ENCODE assay signal across 8 mouse cellular contexts in the genomic region with DNA sequence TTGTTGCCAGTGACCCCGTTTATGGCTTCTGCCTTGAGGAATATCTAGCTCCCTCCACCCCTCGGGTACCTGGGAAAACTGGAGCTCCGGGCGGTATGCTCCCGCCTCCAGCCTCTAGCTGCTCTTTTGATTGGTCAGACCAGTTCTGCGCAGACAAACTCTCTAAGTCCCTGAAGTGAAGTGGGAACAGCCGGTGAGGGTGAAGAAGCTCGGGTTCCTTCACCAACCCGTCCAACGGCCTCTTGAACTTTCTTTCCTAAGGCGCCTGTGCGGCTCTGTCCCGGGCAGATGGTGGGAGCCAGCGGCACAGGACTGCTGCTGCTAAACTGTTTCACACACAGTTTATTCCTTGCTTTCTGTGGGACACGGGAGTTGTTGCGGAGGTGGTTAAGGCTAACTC. TPM values are rescaled to one million over a fixed set of nuclear protein-coding genes. Genes with fewer than 3 reads are reported as not detected.
DNase-seq lines count a peak whose midpoint lies in the region; ATAC-seq and TF ChIP-seq lines count a peak whose summit lies in the region.

No protein-coding gene starts in this region.

- H3K4me2 ChIP-seq in forebrain, embryonic 12.5 days: peak overlapping the region; percentile 60
- H3K4me2 ChIP-seq in lung, embryonic 15.5 days: peak overlapping the region; percentile 55
- peak overlapping the region; percentile 80 for H3K4me2 ChIP-seq in stomach, embryonic 16.5 days (ENCODE audit: low read depth, low read length)

- H3K9ac ChIP-seq in forebrain, embryonic 12.5 days: no peak overlapping the region
- H3K9ac ChIP-seq in lung, embryonic 15.5 days: 0 out of 2 replicates have a peak overlapping the region, but pooled peaks have one; percentile 25
- H3K9ac ChIP-seq in stomach, embryonic 16.5 days (ENCODE audit: low read length): peak overlapping the region; percentile 58

- H3K27me3 ChIP-seq in heart, embryonic 10.5 days (ENCODE audit: insufficient read depth, poor library complexity, severe bottlenecking): peaks cover 73% of the 10 kb centered on the region
- H3K27me3 ChIP-seq in forebrain, embryonic 12.5 days: peaks cover 69% of the 10 kb centered on the region
- peaks cover 48% of the 10 kb centered on the region for H3K27me3 ChIP-seq in lung, embryonic 15.5 days
- peaks cover 12% of the 10 kb centered on the region; the same call in 1 of the 2 replicates for H3K27me3 ChIP-seq in stomach, embryonic 16.5 days (ENCODE audit: control insufficient read depth, insufficient read depth, low read length)
- H3K27me3 ChIP-seq in thymus, adult 2 months (ENCODE audit: control insufficient read depth, insufficient read depth, low read length): no peaks in the 10 kb centered on the region

- peak; percentile 79 for DNase-seq in heart, embryonic 10.5 days (ENCODE audit: low spot score)
- no peak for DNase-seq in heart, adult 9 months (ENCODE audit: low spot score in 2 of 2)
- peak; percentile 56 for DNase-seq in kidney, adult 11 months
- DNase-seq in right cerebral cortex, postnatal 36 days (ENCODE audit: low spot score in 2 of 2): no peak
- DNase-seq in thymus, adult 2 months: no peak

- WGBS in heart, embryonic 10.5 days: 2% methylated on average over 16 of the region's 16 CpGs
- 2% methylated on average over 16 of the region's 16 CpGs for WGBS in forebrain, embryonic 12.5 days
- WGBS in lung, embryonic 15.5 days: 4% methylated on average over 16 of the region's 16 CpGs
- WGBS in stomach, embryonic 16.5 days: 2% methylated on average over 16 of the region's 16 CpGs
- WGBS in thymus, adult 2 months: 93% methylated on average over 16 of the region's 16 CpGs

- no peak for ATAC-seq in forebrain, embryonic 12.5 days (ENCODE audit: low FRiP score)
- no peak for ATAC-seq in lung, embryonic 15.5 days (ENCODE audit: borderline replicate concordance, extremely low read depth, low FRiP score, low TSS enrichment)
- ATAC-seq in stomach, embryonic 16.5 days (ENCODE audit: insufficient read depth, low FRiP score): no peak

- H3K9me3 ChIP-seq in heart, embryonic 10.5 days: no peaks in the 10 kb centered on the region
- H3K9me3 ChIP-seq in forebrain, embryonic 12.5 days: no peaks in the 10 kb centered on the region
- no peaks in the 10 kb centered on the region for H3K9me3 ChIP-seq in lung, embryonic 15.5 days
- no peaks in the 10 kb centered on the region for H3K9me3 ChIP-seq in stomach, embryonic 16.5 days (replicated peaks; ENCODE audit: control insufficient read depth, low read length)

- H3K4me1 ChIP-seq in heart, embryonic 10.5 days: peaks cover 27% of the 10 kb centered on the region
- H3K4me1 ChIP-seq in forebrain, embryonic 12.5 days: peaks cover 22% of the 10 kb centered on the region
- H3K4me1 ChIP-seq in lung, embryonic 15.5 days: peaks cover 27% of the 10 kb centered on the region
- H3K4me1 ChIP-seq in stomach, embryonic 16.5 days (ENCODE audit: control insufficient read depth, insufficient read depth, low read length): peaks cover 4% of the 10 kb centered on the region; the same call in 1 of the 2 replicates
- H3K4me1 ChIP-seq in thymus, adult 2 months (replicated peaks; ENCODE audit: control insufficient read depth, insufficient read depth, low read length): peaks cover 36% of the 10 kb centered on the region

- H3K4me3 ChIP-seq in heart, embryonic 10.5 days: peak overlapping the region; percentile 58
- peak overlapping the region; percentile 32 for H3K4me3 ChIP-seq in forebrain, embryonic 12.5 days (replicated peaks)
- H3K4me3 ChIP-seq in lung, embryonic 15.5 days: peak overlapping the region; percentile 22
- peak overlapping the region; percentile 43 for H3K4me3 ChIP-seq in stomach, embryonic 16.5 days (replicated peaks; ENCODE audit: low read length)
- H3K4me3 ChIP-seq in thymus, adult 2 months (ENCODE audit: control insufficient read depth, insufficient read depth, low read length): no peak overlapping the region

- H3K36me3 ChIP-seq in heart, embryonic 10.5 days: no peaks in the 10 kb centered on the region
- no peaks in the 10 kb centered on the region for H3K36me3 ChIP-seq in forebrain, embryonic 12.5 days (replicated peaks)
- H3K36me3 ChIP-seq in lung, embryonic 15.5 days: no peaks in the 10 kb centered on the region
- no peaks in the 10 kb centered on the region for H3K36me3 ChIP-seq in stomach, embryonic 16.5 days (ENCODE audit: control insufficient read depth, insufficient read depth, low read length)
- H3K36me3 ChIP-seq in thymus, adult 2 months (ENCODE audit: control insufficient read depth, insufficient read depth, low read length): no peaks in the 10 kb centered on the region

- no peak for TF ChIP-seq POLR2A in thymus, adult 2 months (IDR thresholded peaks at IDR 0.05; ENCODE audit: control insufficient read depth, extremely low read depth, insufficient read depth, low read length, poor library complexity)

- no peak overlapping the region for H3K27ac ChIP-seq in heart, embryonic 10.5 days
- H3K27ac ChIP-seq in forebrain, embryonic 12.5 days: no peak overlapping the region
- no peak overlapping the region for H3K27ac ChIP-seq in lung, embryonic 15.5 days
- H3K27ac ChIP-seq in stomach, embryonic 16.5 days (ENCODE audit: low read length): no peak overlapping the region
- H3K27ac ChIP-seq in thymus, adult 2 months (ENCODE audit: control insufficient read depth, insufficient read depth, low read length): no peak overlapping the region

- no peak for TF ChIP-seq CTCF in thymus, adult 2 months (IDR thresholded peaks at IDR 0.05; ENCODE audit: borderline replicate concordance, control insufficient read depth, extremely low read depth, insufficient read depth, low read length, poor library complexity)

RNA-seq across cellular contexts. Expression of gene H2-DMb2, which starts 3.7 kb away (rescaled TPM):
- polyA plus RNA-seq in heart, embryonic 10.5 days (2016; fragmentation: Nextera tagmentation; extraction: Ambion mirVana): 0.18 TPM in 1 of 2 replicates, not detected in the other
- polyA plus RNA-seq in forebrain, embryonic 12.5 days (2016; fragmentation: Nextera tagmentation; extraction: Ambion mirVana): not detected in 2 replicates
- polyA plus RNA-seq in lung, embryonic 15.5 days (2015; fragmentation: Nextera tagmentation; extraction: Ambion mirVana): 1.8 and 1.9 TPM in 2 replicates
- polyA plus RNA-seq in stomach, embryonic 16.5 days (2015; fragmentation: Nextera tagmentation; extraction: Ambion mirVana): 0.70 and 0.82 TPM in 2 replicates
- 119 and 123 TPM in 2 replicates for polyA plus RNA-seq in thymus, adult 2 months (2012; rRNA removed)

RNA-seq across cellular contexts. Expression of gene H2-DMb1, which starts 13.5 kb away (rescaled TPM):
- 0.23 and 0.29 TPM in 2 replicates for polyA plus RNA-seq in heart, embryonic 10.5 days (2016; fragmentation: Nextera tagmentation; extraction: Ambion mirVana)
- 0.38 and 0.69 TPM in 2 replicates for polyA plus RNA-seq in forebrain, embryonic 12.5 days (2016; fragmentation: Nextera tagmentation; extraction: Ambion mirVana)
- 2.0 and 3.2 TPM in 2 replicates for polyA plus RNA-seq in lung, embryonic 15.5 days (2015; fragmentation: Nextera tagmentation; extraction: Ambion mirVana)
- polyA plus RNA-seq in stomach, embryonic 16.5 days (2015; fragmentation: Nextera tagmentation; extraction: Ambion mirVana): 2.0 and 2.9 TPM in 2 replicates
- polyA plus RNA-seq in thymus, adult 2 months (2012; rRNA removed): 130 and 197 TPM in 2 replicates

RNA-seq across cellular contexts. Expression of gene Brd2, which starts 17.0 kb away (rescaled TPM):
- polyA plus RNA-seq in heart, embryonic 10.5 days (2016; fragmentation: Nextera tagmentation; extraction: Ambion mirVana): 77.6 and 101 TPM in 2 replicates
- 138 and 146 TPM in 2 replicates for polyA plus RNA-seq in forebrain, embryonic 12.5 days (2016; fragmentation: Nextera tagmentation; extraction: Ambion mirVana)
- 102 and 106 TPM in 2 replicates for polyA plus RNA-seq in lung, embryonic 15.5 days (2015; fragmentation: Nextera tagmentation; extraction: Ambion mirVana)
- polyA plus RNA-seq in stomach, embryonic 16.5 days (2015; fragmentation: Nextera tagmentation; extraction: Ambion mirVana): 71.9 and 74.7 TPM in 2 replicates
- polyA plus RNA-seq in thymus, adult 2 months (2012; rRNA removed): 236 and 257 TPM in 2 replicates

RNA-seq across cellular contexts. Expression of gene H2-DMa, which starts 20.1 kb away (rescaled TPM):
- 4.2 and 7.1 TPM in 2 replicates for polyA plus RNA-seq in heart, embryonic 10.5 days (2016; fragmentation: Nextera tagmentation; extraction: Ambion mirVana)
- 9.1 and 9.6 TPM in 2 replicates for polyA plus RNA-seq in forebrain, embryonic 12.5 days (2016; fragmentation: Nextera tagmentation; extraction: Ambion mirVana)
- 12.1 and 13.8 TPM in 2 replicates for polyA plus RNA-seq in lung, embryonic 15.5 days (2015; fragmentation: Nextera tagmentation; extraction: Ambion mirVana)
- polyA plus RNA-seq in stomach, embryonic 16.5 days (2015; fragmentation: Nextera tagmentation; extraction: Ambion mirVana): 10.8 and 11.6 TPM in 2 replicates
- polyA plus RNA-seq in thymus, adult 2 months (2012; rRNA removed): 141 and 177 TPM in 2 replicates

RNA-seq across cellular contexts. Expression of gene H2-Oa, which starts 47.3 kb away (rescaled TPM):
- 0.62 and 0.84 TPM in 2 replicates for polyA plus RNA-seq in heart, embryonic 10.5 days (2016; fragmentation: Nextera tagmentation; extraction: Ambion mirVana)
- polyA plus RNA-seq in forebrain, embryonic 12.5 days (2016; fragmentation: Nextera tagmentation; extraction: Ambion mirVana): 0.27 and 0.41 TPM in 2 replicates
- 0.44 and 1.0 TPM in 2 replicates for polyA plus RNA-seq in lung, embryonic 15.5 days (2015; fragmentation: Nextera tagmentation; extraction: Ambion mirVana)
- polyA plus RNA-seq in stomach, embryonic 16.5 days (2015; fragmentation: Nextera tagmentation; extraction: Ambion mirVana): 0.61 and 0.64 TPM in 2 replicates
- polyA plus RNA-seq in thymus, adult 2 months (2012; rRNA removed): 122 and 154 TPM in 2 replicates

Comparison
In these comparisons a context has a peak if more than half of its experiments do, and no peak if none do; other contexts are left out.
1. DNase-seq: peak in heart, embryonic 10.5 days (single experiment) and kidney, adult 11 months (single experiment); none in heart, adult 9 months (0 of 2), right cerebral cortex, postnatal 36 days (0 of 2) and thymus, adult 2 months (single experiment).
2. RNA of gene H2-DMb2, which starts 3.7 kb away (polyA plus RNA-seq): 119 to 123 TPM in thymus, adult 2 months; 1.8 to 1.9 TPM in lung, embryonic 15.5 days, 0.70 to 0.82 TPM in stomach, embryonic 16.5 days, 0.18 TPM in heart, embryonic 10.5 days and not detected in forebrain, embryonic 12.5 days; every median in the first group is over 10 times any median in the second.
3. RNA of gene H2-DMb1, which starts 13.5 kb away (polyA plus RNA-seq): 130 to 197 TPM in thymus, adult 2 months; 2.0 to 3.2 TPM in lung, embryonic 15.5 days, 2.0 to 2.9 TPM in stomach, embryonic 16.5 days, 0.38 to 0.69 TPM in forebrain, embryonic 12.5 days and 0.23 to 0.29 TPM in heart, embryonic 10.5 days; every median in the first group is over 10 times any median in the second.
4. Peak in every context shown above with its lines, with median percentiles within 50 percentile points of each other: H3K4me2 ChIP-seq.